Mouse (Mus musculus) liver, adult 2 months (tissue): ENCODE measurements around the gene Fcna. TPM values are rescaled to one million over a fixed set of nuclear protein-coding genes. Genes with fewer than 3 reads are reported as not detected.

Source experiments
- DNase-seq: peaks from one replicate; pipeline ENCODE4 v3.0.0-alpha.2; 2011; ENCODE audit warnings: low read depth, low spot score; ENCODE audit errors: extremely low read depth
- H3K27ac ChIP-seq: fragments of 200-500 bp; replicated peaks from 2 replicates; pipeline ENCODE4 v1.5.1; 2012; ENCODE audit warnings: low read depth, mild to moderate bottlenecking, control low read depth, inconsistent platforms, low read length; ENCODE audit not compliant: insufficient read depth
- H3K27me3 ChIP-seq: fragments of 200-500 bp; 2 replicates; pipeline ENCODE4 v1.6.1; 2012; ENCODE audit warnings: mild to moderate bottlenecking, moderate library complexity, low read length, inconsistent platforms; ENCODE audit not compliant: control insufficient read depth, insufficient read depth
- H3K36me3 ChIP-seq: fragments of 200-500 bp; 2 replicates; pipeline ENCODE4 v1.6.1; 2012; ENCODE audit warnings: low read length, inconsistent platforms; ENCODE audit not compliant: control insufficient read depth, insufficient read depth
- H3K4me1 ChIP-seq: fragments of 200-500 bp; 2 replicates; pipeline ENCODE4 v1.6.1; 2011; ENCODE audit warnings: low read length; ENCODE audit not compliant: control insufficient read depth, insufficient read depth
- H3K4me3 ChIP-seq: fragments of 200-500 bp; 2 replicates; pipeline ENCODE4 v1.5.1; 2011; ENCODE audit warnings: low read depth, mild to moderate bottlenecking, control low read depth, low read length, moderate library complexity; ENCODE audit not compliant: insufficient read depth
- H3K79me2 ChIP-seq: fragments of 200-500 bp; 2 replicates; pipeline ENCODE4 v1.6.1; 2012; ENCODE audit warnings: inconsistent platforms, mild to moderate bottlenecking, low read length, moderate library complexity; ENCODE audit not compliant: control insufficient read depth, insufficient read depth
- H3K9ac ChIP-seq: fragments of 200-500 bp; 2 replicates; pipeline ENCODE4 v1.6.1; 2012; ENCODE audit warnings: low read depth, mild to moderate bottlenecking, control low read depth, inconsistent platforms, low read length
- CTCF ChIP-seq: fragments of 200-500 bp; IDR thresholded peaks from 2 replicates; pipeline ENCODE4 v1.5.1; 2011; ENCODE audit warnings: low read depth, low read length, control low read depth
- POLR2A ChIP-seq: fragments of 200-500 bp; IDR thresholded peaks from 2 replicates; pipeline ENCODE4 v1.6.1; 2011; ENCODE audit warnings: low read length, control low read depth; ENCODE audit not compliant: insufficient read depth; ENCODE audit errors: extremely low read depth
- WGBS: fragments of 180-500 bp; shearing (Covaris S2); methylation state at CpG from one replicate; pipeline ENCODE4 v1.1.7; 2018; 5-methylcytosine and 5-hydroxymethylcytosine counted together
- polyA plus RNA-seq: library from polyadenylated mRNA; depleted of rRNA; stranded (reverse); fragments of >200 nt; gene quantifications from 2 replicates; pipeline ENCODE4 v1.2.3, GENCODE M21; 2012
- total RNA-seq: library from RNA; depleted of rRNA; stranded (reverse); fragments of >200 nt; gene quantifications from 2 replicates; pipeline ENCODE4 v1.2.3, GENCODE M21; 2014

The Fcna gene
- total and polyA plus RNA-seq, 2 experiments = 36.5 to 63.2 TPM

GRCm38 (mm10) chr2:25579737-25580460, 47.9 kb downstream of the Fcna start:
- H3K27ac ChIP-seq = no peak overlapping the region
- DNase-seq = no peak
- TF ChIP-seq POLR2A (no peak), CTCF (peak; percentile 63)
- H3K9ac ChIP-seq = no peak overlapping the region
- H3K4me1 ChIP-seq = peaks cover 11% of the 10 kb centered on the region
- H3K4me3 ChIP-seq = no peak overlapping the region
- peaks cover 3% of the 10 kb centered on the region; the same call in 1 of the 2 replicates for H3K36me3 ChIP-seq
- peaks cover 30% of the 10 kb centered on the region for H3K27me3 ChIP-seq
- H3K79me2 ChIP-seq = no peaks in the 10 kb centered on the region
- WGBS = 2% methylated on average over 27 of the region's 27 CpGs

- WGBS = 8% methylated on average over 77 of the region's 77 CpGs
- no peak overlapping the region for H3K27ac ChIP-seq
- H3K4me3 ChIP-seq = no peak overlapping the region
- DNase-seq = no peak
- TF ChIP-seq CTCF = no peak
- TF ChIP-seq POLR2A = no peak
- H3K79me2 ChIP-seq = no peaks in the 10 kb centered on the region
- H3K9ac ChIP-seq = no peak overlapping the region
- no peaks in the 10 kb centered on the region for H3K36me3 ChIP-seq
- H3K27me3 ChIP-seq = peaks cover 30% of the 10 kb centered on the region
- peaks cover 11% of the 10 kb centered on the region for H3K4me1 ChIP-seq
Observed at GRCm38 (mm10) chr2:25578796-25579736, 48.8 kb downstream of the Fcna start.

DNA sequence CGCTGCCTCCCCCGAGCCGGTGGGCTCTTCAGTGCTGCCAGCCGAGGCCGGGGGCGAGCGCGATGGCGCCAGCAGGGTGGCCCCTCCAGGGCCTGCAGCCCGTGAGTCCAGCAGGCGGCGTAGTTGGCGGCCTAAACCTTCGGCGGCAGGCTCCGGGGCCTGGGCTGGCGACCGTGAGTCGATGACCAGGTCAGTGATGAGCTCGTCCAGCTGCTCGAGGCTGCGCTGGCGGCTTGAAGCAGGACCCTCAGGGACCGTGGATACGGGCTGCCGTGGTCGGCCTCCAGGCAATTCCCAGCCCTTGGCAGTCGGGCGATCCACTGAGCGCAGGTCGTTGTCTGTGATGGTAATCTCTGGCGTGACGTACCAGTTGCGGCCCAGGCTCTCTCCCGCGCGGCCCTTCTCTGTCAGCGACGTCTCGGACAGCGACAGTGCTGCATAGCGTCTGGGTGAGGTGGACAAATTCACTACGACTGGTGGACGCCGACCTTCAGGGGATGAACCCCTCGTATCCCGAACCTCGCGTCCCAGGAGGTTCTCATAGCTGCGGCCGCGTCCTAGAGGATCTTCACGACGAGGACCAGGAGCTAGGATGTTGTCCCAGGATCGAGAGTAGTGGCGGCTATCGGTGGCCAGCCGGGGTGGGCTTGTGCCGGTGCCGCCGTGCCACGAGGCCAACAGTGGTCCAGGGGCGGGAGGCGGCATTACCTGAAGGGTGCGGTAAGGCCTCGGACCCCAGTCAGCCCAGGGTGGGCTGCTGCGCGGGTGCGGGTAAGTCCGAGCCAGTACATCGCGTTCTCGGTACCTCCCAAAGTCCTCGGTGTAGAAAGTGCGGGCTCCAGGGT, 49.7 kb downstream of the Fcna start:
- H3K4me1 ChIP-seq = peaks cover 11% of the 10 kb centered on the region
- no peaks in the 10 kb centered on the region for H3K79me2 ChIP-seq
- TF ChIP-seq CTCF (no peak; the same call in 1 of the 2 replicates), POLR2A (no peak)
- H3K27ac ChIP-seq = no peak overlapping the region
- no peak overlapping the region for H3K4me3 ChIP-seq
- DNase-seq = no peak
- WGBS = 7% methylated on average over 75 of the region's 75 CpGs
- H3K36me3 ChIP-seq = no peaks in the 10 kb centered on the region
- H3K9ac ChIP-seq = no peak overlapping the region
- peaks cover 30% of the 10 kb centered on the region for H3K27me3 ChIP-seq

GRCm38 (mm10) chr2:25576965-25577891, 50.6 kb downstream of the Fcna start:
- H3K4me3 ChIP-seq = peak overlapping the region; percentile 2; the same call in 1 of the 2 replicates
- TF ChIP-seq CTCF (no peak), POLR2A (no peak)
- H3K27ac ChIP-seq = no peak overlapping the region
- no peaks in the 10 kb centered on the region for H3K36me3 ChIP-seq
- H3K4me1 ChIP-seq = peaks cover 11% of the 10 kb centered on the region
- H3K9ac ChIP-seq = no peak overlapping the region
- 16% methylated on average over 92 of the region's 92 CpGs for WGBS
- no peak for DNase-seq
- peaks cover 30% of the 10 kb centered on the region for H3K27me3 ChIP-seq
- H3K79me2 ChIP-seq = no peaks in the 10 kb centered on the region
